Comparison of ENCODE assay signal across 20 mouse cellular contexts in genomic region chr6:107577309-107577708, GRCm38 (mm10). TPM values are rescaled to one million over a fixed set of nuclear protein-coding genes. Genes with fewer than 3 reads are reported as not detected.
"Had no signal": no experiment of that assay in that cellular context is flagged by ENCODE, and none has a peak within 500 bp of the region (broad histone marks: within the 10 kb centered on the region; RNA-seq: fewer than 3 reads in every experiment).

No protein-coding gene starts in this region.

- H3K9me3 ChIP-seq: liver, embryonic 13.5 days; liver, embryonic 15.5 days; lung, embryonic 15.5 days; neural tube, embryonic 13.5 days; stomach, embryonic 15.5 days had no signal

- H3K9ac ChIP-seq: liver, embryonic 13.5 days; liver, embryonic 15.5 days; liver, postnatal 0 days; lung, embryonic 15.5 days; neural tube, embryonic 13.5 days; stomach, embryonic 15.5 days had no signal

- H3K4me1 ChIP-seq: liver, embryonic 13.5 days; liver, embryonic 15.5 days; megakaryocyte, embryonic 14.5 days; stomach, embryonic 15.5 days had no signal

- H3K4me2 ChIP-seq: liver, embryonic 13.5 days; liver, embryonic 15.5 days; lung, embryonic 15.5 days; neural tube, embryonic 13.5 days; stomach, embryonic 15.5 days had no signal

- DNase-seq: liver, embryonic 13.5 days; liver, postnatal 0 days; lung, adult 2 months; lung, postnatal 14 days; lung, postnatal 36 days; midbrain, embryonic 14.5 days; right cerebral cortex, postnatal 14 days; thymus, adult 2 months; thymus, postnatal 25 days; thymus, postnatal 4 days had no signal

- ATAC-seq: liver, postnatal 0 days; lung, postnatal 0 days had no signal

- H3K27me3 ChIP-seq: liver, embryonic 13.5 days; liver, embryonic 15.5 days; lung, embryonic 15.5 days; megakaryocyte, embryonic 14.5 days; neural tube, embryonic 13.5 days; stomach, embryonic 15.5 days had no signal

- H3K36me3 ChIP-seq: liver, embryonic 13.5 days; liver, embryonic 15.5 days; lung, embryonic 15.5 days; stomach, embryonic 15.5 days had no signal

- H3K4me3 ChIP-seq: liver, embryonic 13.5 days; liver, embryonic 15.5 days; lung, embryonic 15.5 days; megakaryocyte, embryonic 14.5 days; neural tube, embryonic 13.5 days; stomach, embryonic 15.5 days had no signal

- H3K27ac ChIP-seq: liver, embryonic 13.5 days; liver, embryonic 15.5 days; lung, embryonic 15.5 days; macrophage; neural tube, embryonic 13.5 days; stomach, embryonic 15.5 days; stomach, postnatal 0 days had no signal

RNA-seq across cellular contexts. Expression of gene Lrrn1, which starts 47.7 kb away (rescaled TPM):
- total RNA-seq: megakaryocyte progenitor cell, adult 5-6 weeks; neutrophil, adult 5-6 weeks had no signal
- polyA plus RNA-seq: macrophage had no signal
